Mouse (Mus musculus) spleen, adult 18-20 months (tissue): ENCODE results near the gene Lyst.
"Not testable (repeated sequence)": the region's sequence is repeated elsewhere in the genome, so short reads cannot be mapped to it uniquely, and the experiment has no call there.

Experiments used
- DNase-seq, 2 experiments: peaks; one replicate each; pipeline ENCODE4 v3.0.0; 2022; ENCODE audit warnings: mixed read lengths in 2 of 2

Gene Lyst

DNA sequence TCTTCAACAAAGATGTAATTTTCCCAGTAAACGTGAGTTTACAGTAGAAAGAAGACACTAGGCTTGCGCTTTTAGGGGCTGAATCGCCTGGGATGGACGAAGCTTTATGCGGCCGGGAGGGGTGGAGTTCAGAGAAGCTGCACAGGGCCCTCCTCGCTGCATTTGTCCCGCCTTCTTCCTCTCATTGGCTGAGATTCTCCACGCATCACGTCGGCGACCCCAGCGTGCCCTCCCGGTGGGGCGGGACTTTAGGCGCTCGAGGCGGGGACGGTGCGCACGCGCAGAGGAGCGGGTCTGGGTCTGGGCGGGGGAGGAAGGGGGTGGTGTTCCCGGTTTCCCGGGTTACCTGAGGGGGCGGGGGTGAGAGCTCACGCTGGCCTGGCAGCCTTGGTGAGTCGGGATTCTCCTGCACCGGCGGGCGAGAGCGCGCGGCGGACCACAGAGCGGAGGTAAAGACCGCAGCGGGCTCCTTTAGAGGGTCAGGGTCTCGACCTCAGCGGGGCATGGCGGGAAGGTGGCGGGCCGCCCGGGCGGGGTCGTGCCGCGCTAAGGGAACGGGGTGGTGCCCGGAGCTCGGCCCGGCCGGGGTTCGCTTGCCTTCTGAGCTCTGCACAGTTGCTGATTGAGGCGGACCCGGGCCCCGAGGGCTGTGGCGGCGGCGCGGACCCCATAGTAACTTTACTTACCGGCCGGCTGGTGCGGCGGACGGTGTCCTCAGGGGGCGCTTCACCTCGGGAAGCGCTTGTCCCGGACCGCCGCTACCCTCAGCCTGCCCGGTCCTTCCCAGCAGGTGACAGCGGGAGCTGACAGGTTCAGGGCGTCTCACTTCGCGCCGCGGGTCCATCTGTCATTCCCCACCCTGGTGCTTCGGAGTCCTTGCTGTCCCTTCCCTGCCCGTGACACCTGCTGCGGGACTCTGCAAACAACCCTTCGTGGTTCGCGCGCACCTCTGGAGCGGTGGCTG lies at the start of gene Lyst:
TSS of gene Lyst (plus strand) at position 350 of the 964 bp plus-strand sequence.
- peak; percentile 98 for DNase-seq

DNA sequence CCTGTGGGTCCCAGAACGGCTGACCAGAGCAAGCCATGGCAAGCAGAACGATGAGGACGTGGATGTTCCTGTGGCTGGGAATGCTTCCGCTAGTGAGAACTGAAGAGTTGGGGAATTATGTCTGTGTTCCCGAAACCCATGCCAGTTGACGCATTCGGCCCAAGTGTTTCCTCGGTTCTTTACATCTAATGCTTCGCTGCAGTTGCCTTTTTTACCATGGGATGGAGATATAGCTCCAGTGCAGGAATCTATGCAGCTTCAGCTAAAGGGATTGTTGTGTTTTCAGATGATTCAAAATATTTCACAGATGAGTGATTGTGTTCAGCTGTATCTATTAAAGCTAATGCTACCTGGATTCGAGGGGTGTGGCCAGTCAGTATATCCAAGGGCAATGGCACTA lies 47.1 kb upstream of the Lyst start:
- not testable (repeated sequence) for DNase-seq

DNA sequence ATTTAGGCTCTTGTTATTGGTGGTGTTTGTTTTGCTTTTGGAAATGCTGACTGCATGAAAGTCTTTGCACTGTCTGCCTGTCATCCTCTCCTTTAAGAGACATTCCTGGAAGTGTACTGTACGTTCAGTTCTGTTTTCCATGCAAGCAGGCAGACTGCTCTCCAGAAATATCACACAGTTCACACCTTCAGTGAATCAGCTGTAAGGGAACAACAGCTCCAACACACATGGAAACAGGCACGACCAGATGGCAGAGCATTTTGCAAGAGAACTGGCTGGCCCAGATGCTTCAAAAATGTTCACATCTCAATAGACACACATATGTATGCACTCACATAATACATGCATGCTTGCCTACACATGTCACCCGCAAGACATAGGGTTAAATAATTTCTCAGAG lies 43.4 kb upstream of the Lyst start:
- DNase-seq = no peak

DNA sequence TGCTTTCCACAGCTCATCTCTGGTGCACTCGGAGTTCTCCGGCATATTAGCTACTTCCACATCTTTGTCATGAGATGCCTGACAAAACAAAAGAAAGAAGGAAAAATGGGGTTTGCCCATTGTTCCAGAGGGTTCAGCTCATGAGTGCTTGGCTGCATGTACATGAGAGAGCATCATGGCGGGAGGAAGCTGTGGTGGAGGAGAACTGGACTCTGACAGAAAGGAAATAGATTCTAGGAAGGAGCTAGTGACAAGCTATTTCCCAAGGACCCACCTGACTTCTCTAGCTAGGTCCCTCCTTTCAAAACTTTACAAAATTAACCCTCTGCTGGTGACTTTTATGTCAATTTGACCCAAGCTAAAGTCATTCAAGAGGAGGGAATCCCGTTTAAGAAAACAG lies 42.3 kb upstream of the Lyst start:
- DNase-seq = no peak

DNA sequence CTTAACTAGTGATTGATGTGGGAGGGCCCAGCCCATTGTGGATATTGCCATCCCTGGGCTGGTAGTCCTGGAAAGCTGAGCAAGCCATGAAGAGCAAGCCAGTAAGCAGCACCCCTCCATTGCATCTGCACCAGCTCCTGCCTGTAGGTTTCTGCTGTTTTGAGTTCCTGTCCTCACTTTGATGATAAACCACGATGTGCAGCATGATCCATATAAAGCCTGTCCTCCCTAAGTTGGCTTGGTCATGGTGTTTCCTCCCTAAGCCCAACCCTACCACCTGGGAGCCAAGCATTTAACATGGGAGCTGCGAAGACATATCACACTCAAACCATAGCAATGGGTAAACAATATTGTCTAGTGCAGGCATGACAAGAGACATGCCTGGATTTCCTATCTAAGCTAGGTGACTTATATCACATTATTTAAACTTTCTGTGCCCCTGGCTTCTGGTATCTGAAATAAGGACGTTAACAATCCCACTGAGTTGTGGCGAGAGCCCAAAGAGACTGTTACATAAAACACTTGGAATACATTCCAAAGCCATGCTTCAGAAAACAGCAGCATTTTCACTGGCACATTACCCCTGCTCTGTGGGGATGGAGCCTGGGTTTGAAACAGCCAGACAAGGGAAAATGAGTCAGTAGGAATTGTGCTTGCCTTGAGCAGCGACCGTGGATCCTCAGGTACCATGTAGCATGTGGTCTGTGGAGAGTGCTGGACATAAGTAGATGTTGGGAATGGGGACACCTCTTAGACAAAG lies 41.6 kb upstream of the Lyst start:
- no peak for DNase-seq

DNA sequence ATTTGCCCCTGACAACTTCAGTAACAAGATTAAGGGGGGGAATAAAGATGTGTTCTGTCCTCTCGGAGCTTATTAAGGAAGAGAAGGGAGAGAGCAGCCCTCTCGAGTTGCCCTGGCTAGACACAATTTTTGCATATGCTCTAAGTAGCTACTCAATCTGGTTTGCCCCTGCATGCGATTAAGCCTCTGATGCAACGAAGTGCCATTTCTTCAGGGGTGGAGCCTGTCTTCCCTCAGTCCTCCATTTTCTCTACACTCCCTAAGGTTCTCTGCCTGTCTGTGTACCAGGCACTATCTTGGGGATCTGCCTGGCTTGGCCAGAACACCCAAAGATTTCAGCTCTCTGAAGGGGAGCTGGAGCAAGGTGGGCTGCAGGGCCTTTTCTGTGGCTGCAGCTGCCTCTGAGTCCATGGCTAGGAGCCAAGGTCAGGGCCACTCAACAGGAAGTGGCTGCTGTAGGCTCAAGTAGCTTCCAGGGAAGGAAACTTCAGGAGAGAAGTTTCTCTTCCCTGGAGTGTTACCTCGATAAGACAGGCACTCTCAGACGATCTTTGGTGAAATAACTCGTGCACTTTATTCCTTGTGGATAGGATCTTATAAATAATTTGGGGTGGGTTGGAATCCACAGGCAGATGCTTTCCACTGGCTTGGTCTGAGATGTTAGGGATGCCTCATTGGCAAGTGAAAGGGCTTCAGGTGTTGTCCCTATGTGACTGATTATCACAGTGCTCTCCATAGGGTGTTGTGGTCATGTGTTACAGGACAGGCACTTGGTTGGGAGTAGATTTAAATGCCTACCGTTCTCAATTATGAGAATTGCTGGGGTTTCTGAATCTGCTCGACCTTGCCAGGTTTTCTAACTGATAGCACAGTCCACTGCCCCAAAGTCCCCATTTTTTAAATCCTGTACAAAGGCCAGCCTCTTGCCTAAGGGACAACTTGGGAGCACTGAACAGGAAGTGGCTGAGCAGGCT lies 40.2 kb upstream of the Lyst start:
- DNase-seq = no peak

DNA sequence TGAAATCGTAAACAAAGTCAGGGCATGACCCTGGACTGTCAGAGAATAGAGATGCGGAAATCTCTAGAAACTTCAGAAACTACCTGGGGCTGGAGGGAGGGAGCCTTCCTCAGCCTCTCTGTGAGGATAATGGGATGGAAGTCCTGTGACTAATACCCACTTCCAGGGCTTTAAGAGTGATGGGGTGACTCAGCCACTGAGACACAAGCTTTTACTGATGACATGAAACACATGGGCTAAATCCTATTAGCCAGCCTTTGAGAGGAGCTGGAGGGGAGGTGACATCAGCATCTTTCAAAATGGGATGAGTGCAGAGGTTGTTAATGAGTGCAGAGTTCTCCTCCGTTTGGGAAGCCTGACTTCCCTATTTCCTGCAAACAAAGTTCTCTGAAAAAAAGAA lies 38.2 kb upstream of the Lyst start:
- no peak for DNase-seq

DNA sequence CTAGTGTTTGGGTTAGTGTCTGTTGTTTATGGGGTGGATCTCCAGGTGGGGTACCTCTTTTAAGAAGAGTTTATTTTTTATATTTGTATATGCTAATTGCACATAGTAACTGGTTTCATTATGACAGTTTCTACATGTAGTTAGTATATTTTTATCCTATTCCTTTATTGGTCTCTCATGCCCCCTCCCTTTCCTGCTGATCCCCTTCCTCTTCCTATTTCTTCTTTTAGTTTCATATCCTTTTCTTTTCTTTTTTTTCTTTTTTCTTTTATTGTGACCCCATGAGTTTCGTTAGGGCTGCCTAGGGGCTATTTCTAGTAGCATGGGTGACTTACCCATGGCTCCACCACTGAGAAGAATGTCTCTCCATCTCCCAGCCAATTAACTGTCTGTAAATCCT lies 36.5 kb upstream of the Lyst start:
- DNase-seq = no peak

DNA sequence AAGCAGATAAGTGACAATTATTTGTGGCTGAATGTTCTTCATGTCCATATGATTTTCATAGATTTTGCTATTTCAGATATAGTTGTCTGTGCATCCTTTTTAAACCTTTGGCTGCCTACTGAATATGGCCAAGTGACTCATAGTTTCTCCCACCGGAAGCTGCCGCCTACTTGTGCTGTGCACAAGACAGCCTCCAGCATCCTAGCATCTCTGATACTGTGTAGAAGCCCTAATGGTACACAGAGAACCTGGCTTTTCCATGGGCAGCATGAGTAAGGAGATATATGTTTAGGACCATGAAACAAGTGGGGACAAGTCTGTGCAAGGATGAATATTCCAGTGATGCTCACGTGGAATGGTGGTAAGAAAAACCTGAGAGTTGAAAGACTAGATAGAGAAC lies 35.0 kb upstream of the Lyst start:
- no peak for DNase-seq

DNA sequence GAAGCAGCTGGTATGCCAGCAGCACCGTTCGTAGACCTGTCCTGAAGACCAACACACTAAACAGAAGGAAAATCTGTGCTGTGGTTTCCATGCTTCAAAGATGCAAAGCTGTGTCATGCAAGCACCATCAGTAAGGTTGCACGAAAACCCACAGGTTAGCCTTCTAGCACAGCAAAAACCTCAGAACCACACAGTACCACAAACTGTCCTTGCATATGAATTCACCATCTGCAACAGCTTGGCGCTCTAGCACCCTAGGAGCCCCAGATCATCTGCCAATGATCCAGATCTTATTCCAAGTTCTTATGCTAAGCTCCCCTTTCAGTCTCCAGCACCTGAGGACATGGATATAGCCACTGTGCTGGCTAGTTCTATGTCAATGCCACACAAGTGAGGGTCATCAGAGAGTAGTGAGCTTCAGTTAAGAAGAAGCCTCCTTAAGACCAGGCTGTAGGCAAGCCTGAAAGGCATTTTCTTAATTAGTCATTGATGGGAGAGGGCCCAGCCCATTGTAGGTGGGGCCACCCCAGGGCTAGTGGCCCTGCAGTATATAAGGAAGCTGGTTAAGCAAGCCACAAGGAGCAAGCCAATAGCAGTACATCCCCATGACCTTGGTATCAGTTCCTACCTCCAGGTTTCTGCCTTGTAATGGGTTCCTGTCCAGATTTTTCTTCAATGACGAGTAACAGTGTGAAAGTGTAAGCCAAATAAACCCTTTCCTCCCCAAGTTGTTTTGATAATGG lies 33.0 kb upstream of the Lyst start:
- DNase-seq = no peak

DNA sequence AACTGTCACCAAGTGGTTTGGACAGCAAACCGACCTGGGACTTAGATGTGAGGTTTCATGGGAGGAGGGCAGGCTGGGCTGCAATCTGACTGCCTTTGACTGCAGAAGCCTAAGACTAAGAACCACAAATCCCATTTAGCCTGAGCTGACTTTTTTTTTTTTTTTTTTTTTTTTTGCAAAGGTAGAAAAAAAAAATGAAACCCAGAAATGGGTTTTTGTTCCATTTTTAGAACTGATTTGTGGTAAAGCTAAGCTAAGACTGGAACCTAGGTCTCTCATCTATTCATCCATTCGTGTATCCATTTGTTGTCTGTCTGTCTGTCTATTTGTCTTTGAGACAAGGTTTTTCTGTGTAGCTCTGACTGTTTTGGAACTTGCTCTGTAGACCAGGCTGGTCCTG lies 31.9 kb upstream of the Lyst start:
- no peak for DNase-seq

DNA sequence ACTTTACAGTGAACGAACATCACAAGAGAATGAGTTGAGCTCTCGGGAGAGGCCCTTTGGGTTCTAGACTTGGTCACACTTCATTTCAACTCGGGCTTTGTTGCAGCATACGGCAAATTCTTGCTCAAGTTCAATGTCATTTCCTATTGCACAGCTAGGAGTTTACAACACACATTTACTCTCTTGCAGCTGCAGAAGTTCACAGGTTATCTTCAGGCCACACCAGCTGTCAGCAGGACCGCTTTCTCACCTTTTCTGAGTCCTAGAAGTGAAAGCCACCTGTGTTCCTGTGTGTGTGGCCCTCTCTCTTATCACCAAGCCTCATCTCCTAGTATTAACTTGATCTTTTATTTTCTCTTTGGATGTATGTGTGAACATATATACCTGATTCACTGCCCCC lies 31.3 kb upstream of the Lyst start:
- no peak for DNase-seq

DNA sequence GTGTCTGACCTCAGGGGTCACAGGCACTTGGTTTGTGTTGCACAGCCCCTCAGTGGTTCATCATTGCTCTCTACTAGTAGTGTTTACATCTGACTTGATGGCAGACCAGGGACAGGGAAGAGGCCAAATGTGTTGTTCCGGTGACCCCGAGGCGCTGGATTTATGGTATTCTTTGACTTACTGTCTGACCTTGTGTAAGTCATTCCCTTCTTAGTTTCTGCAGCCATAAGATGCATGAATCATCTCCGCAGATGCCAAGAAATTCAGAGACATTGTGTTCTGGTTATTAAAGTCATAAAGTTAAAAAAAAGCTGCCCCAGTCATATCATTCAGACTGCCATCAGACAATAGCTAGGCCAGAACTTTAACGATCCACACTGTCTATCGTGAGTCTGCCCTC lies 27.6 kb upstream of the Lyst start:
- DNase-seq = no peak

DNA sequence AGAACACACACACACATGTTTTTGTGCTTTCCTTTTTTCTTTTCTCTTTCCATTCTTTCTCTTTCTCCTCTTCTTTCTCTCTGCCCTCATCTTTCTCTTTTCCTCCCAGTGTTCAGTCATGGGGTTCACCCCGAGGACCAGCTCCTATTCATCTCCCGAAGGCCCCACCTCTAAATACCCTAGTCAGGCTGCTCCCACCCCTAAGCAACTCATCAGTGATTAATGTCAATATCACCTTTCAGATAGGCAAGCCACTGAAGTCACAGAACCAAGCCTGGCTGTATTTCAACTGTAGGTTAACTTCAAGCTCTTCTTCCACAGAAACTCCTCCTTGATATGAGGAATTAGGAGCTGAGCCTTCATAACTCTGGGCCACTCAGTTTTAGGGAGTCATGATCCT lies 26.1 kb upstream of the Lyst start:
- DNase-seq = no peak

DNA sequence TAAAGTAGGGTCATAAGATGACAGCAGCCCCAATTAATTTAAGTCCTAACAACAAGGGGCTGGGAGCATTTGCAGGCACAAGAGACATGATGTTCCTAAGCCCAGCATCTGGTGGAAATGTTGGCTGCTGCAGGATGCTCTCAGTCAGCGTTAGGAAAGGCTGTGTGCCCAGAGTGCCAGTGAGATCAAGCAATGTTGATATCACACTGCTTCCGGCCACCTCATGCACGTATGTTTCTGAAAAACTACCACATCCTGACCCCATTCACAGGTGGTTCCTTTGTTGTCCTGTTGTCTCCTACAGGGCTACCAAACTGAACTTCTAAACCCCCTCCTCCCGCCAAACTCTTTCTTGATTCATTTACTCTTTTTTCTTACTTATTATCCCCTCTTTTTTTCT lies 25.7 kb upstream of the Lyst start:
- no peak for DNase-seq

DNA sequence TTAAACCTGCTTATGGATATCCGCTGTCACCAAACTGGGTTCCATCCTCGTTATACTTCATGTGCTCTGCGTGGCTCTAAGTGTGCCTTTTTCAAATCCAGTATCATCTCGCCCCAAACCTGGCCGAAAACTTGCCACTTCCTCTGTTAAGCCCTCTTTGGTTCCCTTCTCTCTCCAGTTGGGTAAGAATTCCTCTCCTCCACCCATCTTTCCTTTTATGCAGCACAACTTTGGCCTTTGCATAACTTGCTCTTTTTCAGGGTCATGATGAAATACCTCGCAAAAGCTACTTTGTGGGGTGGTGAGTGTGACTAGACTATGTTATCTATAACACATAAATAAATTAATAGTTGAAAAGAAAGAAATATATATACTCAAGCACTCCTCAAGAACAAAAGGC lies 22.6 kb upstream of the Lyst start:
- DNase-seq = no peak

DNA sequence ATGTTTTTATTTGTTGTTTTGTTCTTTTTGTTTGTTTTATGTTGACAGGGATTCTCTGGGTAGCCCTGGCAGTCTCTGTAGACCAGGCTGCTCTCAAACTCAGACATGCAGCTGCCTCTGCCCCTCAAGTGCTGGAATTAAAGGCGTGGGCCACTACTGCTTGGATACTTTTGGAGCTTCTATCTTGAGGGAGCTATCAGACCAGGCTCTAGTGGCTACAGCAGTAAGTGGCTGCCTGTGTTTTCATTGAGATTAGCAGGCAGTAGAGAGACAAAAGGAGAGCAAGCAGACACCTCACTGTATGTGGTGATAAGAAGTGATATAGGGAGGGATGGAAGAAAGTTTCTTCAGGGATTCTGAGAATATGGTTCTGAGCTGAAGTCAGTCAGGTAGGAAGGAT lies 21.4 kb upstream of the Lyst start:
- no peak for DNase-seq

DNA sequence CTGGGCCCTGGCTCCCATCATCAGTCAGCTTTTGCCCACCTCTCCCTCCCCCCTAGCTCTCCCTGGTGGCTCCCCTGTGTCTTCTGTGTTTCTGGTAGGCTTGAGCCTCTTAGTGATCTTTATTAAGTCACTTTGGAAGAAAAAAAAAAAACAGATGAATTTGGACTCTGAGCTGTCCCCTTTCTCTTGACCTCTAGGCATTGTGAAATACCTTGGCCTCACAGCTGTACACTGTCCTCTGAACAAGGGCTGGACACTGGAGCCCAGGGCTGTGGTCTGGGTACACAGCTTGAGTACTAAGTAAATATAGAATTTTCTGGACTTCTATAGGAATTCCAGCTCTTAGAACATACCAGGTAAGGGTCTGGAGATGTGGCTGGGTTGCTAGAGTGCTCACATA lies 20.6 kb upstream of the Lyst start:
- no peak for DNase-seq

DNA sequence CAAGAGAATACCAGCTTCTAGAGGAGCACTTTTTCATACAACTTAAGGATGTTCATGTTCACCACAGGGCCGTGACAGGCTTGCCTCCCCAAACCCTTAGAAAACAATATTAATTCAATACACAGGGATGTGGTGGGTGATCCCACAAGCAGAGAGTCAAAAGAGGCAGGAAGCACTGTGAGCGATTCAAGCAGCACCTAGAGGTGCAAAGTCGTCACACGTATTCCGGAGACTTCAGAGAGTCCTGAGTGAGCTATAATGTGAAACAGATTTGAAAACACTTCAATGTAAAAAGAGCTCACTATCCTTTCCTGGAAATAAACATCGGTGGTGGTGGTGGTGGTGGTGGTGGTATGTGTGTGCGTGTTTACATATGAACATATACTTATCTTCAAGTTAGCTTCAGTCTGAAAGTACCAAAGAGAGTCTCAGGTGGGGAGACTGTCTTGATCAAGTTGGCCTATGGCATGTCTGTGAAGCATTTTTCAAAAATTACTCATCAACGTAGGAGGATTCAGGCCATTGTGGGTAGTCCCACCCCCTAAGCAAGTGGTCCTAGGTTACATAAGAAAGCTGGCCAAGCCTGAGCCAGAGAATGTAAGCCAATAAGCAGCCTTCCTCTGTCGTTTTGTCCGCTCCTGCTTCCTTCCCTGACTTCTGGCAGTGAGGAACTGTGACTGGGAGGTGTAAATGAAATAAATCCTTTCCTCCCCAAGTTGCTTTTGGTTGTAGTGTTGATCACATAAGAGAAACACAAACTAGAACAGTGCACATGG lies 17.9 kb upstream of the Lyst start:
- DNase-seq = no peak

DNA sequence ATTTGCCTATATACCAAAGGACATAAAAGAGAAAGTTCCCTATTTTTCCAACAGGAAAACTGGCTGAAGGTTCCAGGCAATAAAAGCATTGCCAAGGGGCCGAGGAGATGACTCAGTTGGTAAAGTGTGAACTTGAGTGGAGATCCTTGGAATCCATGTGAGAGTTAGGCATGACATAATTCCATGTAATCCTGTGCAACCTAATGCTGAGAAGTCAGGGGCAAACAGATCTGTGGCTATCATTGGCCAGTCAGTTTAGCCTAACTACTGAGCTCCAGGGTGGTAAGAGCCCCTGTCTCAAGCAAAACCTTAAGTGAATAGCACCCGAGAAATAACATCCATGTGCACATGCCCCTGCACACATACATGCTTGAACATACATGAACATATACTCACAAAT lies 17.3 kb upstream of the Lyst start:
- DNase-seq = no peak

DNA sequence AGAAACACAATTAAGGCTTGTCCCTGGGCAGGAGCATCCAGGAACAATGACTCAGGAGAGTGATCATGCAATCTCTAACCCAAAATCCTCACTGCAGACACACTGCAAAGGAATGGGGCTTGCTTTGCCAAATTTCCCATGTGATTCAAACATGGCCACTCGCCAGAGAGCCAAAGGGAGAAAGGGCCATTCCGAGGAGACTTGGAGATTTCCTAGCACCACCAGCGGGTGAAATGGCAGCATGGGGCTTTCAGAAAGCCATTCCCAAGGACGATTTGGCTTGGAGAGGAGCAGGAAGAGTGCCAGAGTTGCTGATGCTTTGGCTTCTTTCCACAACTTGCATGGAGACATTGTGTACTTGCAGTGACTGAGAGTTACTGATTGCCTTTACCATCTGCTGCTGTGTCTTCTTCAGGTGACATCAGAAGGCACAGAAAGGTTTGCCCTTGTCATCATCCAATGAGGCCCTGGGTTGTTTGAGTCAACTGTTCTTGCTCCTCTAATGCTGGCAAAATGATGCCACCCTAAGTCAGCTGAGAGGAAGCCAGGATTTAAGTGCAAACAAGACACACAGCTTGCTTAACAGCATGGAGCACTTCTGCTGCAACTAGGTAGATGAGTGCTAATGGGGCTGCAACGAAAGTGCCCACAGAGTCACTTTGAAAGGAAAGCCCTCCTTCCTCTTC lies 16.5 kb upstream of the Lyst start:
- no peak for DNase-seq
